Mouse (Mus musculus) lung, postnatal 0 days (tissue): ENCODE measurements around the gene Ap3b1.

Experiments used
- CTCF ChIP-seq: IDR thresholded peaks from 2 replicates; pipeline ENCODE4 v1.5.1; 2016; ENCODE audit warnings: antibody characterized with exemption, mild to moderate bottlenecking
- EP300 ChIP-seq: IDR thresholded peaks from 2 replicates; pipeline ENCODE4 v1.6.1; 2016; ENCODE audit warnings: antibody characterized with exemption, mild to moderate bottlenecking, control low read depth

DNA sequence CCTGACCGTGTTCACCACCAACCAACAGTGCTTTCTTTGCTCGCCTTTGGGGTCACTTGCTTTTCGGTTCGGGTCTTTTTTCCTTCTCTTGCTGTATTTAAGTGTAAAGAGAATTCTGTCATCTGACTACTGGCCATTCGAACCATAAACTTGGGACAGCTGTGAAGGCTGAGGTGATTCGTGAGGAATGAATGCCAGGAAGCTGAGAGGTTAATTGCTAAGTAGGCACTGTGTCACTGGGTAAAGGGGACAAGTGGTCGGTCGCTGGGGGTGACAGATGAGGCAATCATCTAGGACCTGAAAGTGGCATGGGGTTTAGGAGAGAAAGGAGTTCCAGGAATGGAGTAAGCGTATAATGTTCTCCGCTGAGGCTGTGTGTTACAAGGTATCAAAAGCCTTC is 212.2 kb downstream of the Ap3b1 start:
- TF ChIP-seq EP300 (no peak), CTCF (no peak)
